Mouse (Mus musculus): ENCODE data around the gene Cysrt1. TPM values are rescaled to one million over a fixed set of nuclear protein-coding genes. Genes with fewer than 3 reads are reported as not detected.

Cysrt1 gene
- polyA plus RNA-seq, 1 experiment from 2014 or later = 0.59 TPM

GRCm38 (mm10) chr2:25240723-25241437 is 1.4 kb downstream of the Cysrt1 start:
- peak overlapping the region; percentile 87; the same call in 1 of the 2 replicates for H3K9ac ChIP-seq
- H3K9me3 ChIP-seq (ENCODE audit: control insufficient read depth, low read length) = no peaks in the 10 kb centered on the region
- peak overlapping the region; percentile 86 for H3K4me2 ChIP-seq (replicated peaks)
- ATAC-seq (ENCODE audit: low FRiP score) = peak; percentile 75
- under 1% methylated on average over 29 of the region's 29 CpGs for WGBS
- H3K4me1 ChIP-seq (replicated peaks; ENCODE audit: control insufficient read depth, insufficient read depth, low read length) = peaks cover 22% of the 10 kb centered on the region
- peaks cover 20% of the 10 kb centered on the region for H3K36me3 ChIP-seq (replicated peaks; ENCODE audit: control insufficient read depth, insufficient read depth)
- H3K4me3 ChIP-seq (replicated peaks; ENCODE audit: low read length) = peak overlapping the region; percentile 72
- H3K27me3 ChIP-seq (ENCODE audit: control insufficient read depth, insufficient read depth, low read length) = peaks cover 6% of the 10 kb centered on the region; the same call in 1 of the 2 replicates
- DNase-seq (ENCODE audit: low spot score) = peak; percentile 76
- peak overlapping the region; percentile 60 for H3K27ac ChIP-seq

GRCm38 (mm10) chr2:25240310-25240709 is 1.9 kb downstream of the Cysrt1 start:
- H3K4me3 ChIP-seq (replicated peaks; ENCODE audit: low read length) = peak overlapping the region; percentile 72
- H3K4me2 ChIP-seq (replicated peaks) = peak overlapping the region; percentile 86
- ATAC-seq (ENCODE audit: low FRiP score) (no peak), DNase-seq (ENCODE audit: low spot score) (no peak)
- H3K9me3 ChIP-seq (ENCODE audit: control insufficient read depth, low read length) = no peaks in the 10 kb centered on the region
- H3K27me3 ChIP-seq (ENCODE audit: control insufficient read depth, insufficient read depth, low read length) = peaks cover 6% of the 10 kb centered on the region; the same call in 1 of the 2 replicates
- peak overlapping the region; percentile 87; the same call in 1 of the 2 replicates for H3K9ac ChIP-seq
- 48% methylated on average over 8 of the region's 8 CpGs for WGBS
- H3K4me1 ChIP-seq (replicated peaks; ENCODE audit: control insufficient read depth, insufficient read depth, low read length) = peaks cover 22% of the 10 kb centered on the region
- H3K27ac ChIP-seq = peak overlapping the region; percentile 60
- peaks cover 15% of the 10 kb centered on the region for H3K36me3 ChIP-seq (replicated peaks; ENCODE audit: control insufficient read depth, insufficient read depth)

GRCm38 (mm10) chr2:25239766-25240165 is 2.5 kb downstream of the Cysrt1 start:
- no peak overlapping the region for H3K9ac ChIP-seq
- ATAC-seq (ENCODE audit: low FRiP score) (no peak), DNase-seq (ENCODE audit: low spot score) (no peak)
- no peak overlapping the region for H3K4me3 ChIP-seq (replicated peaks; ENCODE audit: low read length)
- H3K27ac ChIP-seq = no peak overlapping the region
- H3K27me3 ChIP-seq (ENCODE audit: control insufficient read depth, insufficient read depth, low read length) = peaks cover 6% of the 10 kb centered on the region; the same call in 1 of the 2 replicates
- peaks cover 22% of the 10 kb centered on the region for H3K4me1 ChIP-seq (replicated peaks; ENCODE audit: control insufficient read depth, insufficient read depth, low read length)
- H3K9me3 ChIP-seq (ENCODE audit: control insufficient read depth, low read length) = no peaks in the 10 kb centered on the region
- WGBS = 87% methylated on average over 3 of the region's 3 CpGs
- H3K4me2 ChIP-seq (replicated peaks) = no peak overlapping the region
- H3K36me3 ChIP-seq (replicated peaks; ENCODE audit: control insufficient read depth, insufficient read depth) = peaks cover 9% of the 10 kb centered on the region

- no peak overlapping the region for H3K4me2 ChIP-seq (replicated peaks)
- no peak overlapping the region for H3K27ac ChIP-seq
- H3K9me3 ChIP-seq (ENCODE audit: control insufficient read depth, low read length) = no peaks in the 10 kb centered on the region
- no peak overlapping the region for H3K9ac ChIP-seq
- no peak overlapping the region for H3K4me3 ChIP-seq (replicated peaks; ENCODE audit: low read length)
- ATAC-seq (ENCODE audit: low FRiP score) (no peak), DNase-seq (ENCODE audit: low spot score) (no peak)
- peaks cover 22% of the 10 kb centered on the region for H3K4me1 ChIP-seq (replicated peaks; ENCODE audit: control insufficient read depth, insufficient read depth, low read length)
- no peaks in the 10 kb centered on the region for H3K36me3 ChIP-seq (replicated peaks; ENCODE audit: control insufficient read depth, insufficient read depth)
- H3K27me3 ChIP-seq (ENCODE audit: control insufficient read depth, insufficient read depth, low read length) = peaks cover 6% of the 10 kb centered on the region; the same call in 1 of the 2 replicates
Measured at GRCm38 (mm10) chr2:25238106-25238505, 4.1 kb downstream of the Cysrt1 start.

GRCm38 (mm10) chr2:25237522-25237921 is 4.7 kb downstream of the Cysrt1 start:
- H3K4me3 ChIP-seq (replicated peaks; ENCODE audit: low read length) = no peak overlapping the region
- ATAC-seq (ENCODE audit: low FRiP score) (no peak), DNase-seq (ENCODE audit: low spot score) (no peak)
- H3K4me1 ChIP-seq (replicated peaks; ENCODE audit: control insufficient read depth, insufficient read depth, low read length) = peaks cover 16% of the 10 kb centered on the region
- H3K27ac ChIP-seq = no peak overlapping the region
- H3K36me3 ChIP-seq (replicated peaks; ENCODE audit: control insufficient read depth, insufficient read depth) = no peaks in the 10 kb centered on the region
- WGBS = 75% methylated on average over 4 of the region's 4 CpGs
- no peak overlapping the region for H3K4me2 ChIP-seq (replicated peaks)
- H3K9me3 ChIP-seq (ENCODE audit: control insufficient read depth, low read length) = no peaks in the 10 kb centered on the region
- H3K9ac ChIP-seq = no peak overlapping the region
- peaks cover 6% of the 10 kb centered on the region; the same call in 1 of the 2 replicates for H3K27me3 ChIP-seq (ENCODE audit: control insufficient read depth, insufficient read depth, low read length)

- ATAC-seq (ENCODE audit: low FRiP score) (no peak), DNase-seq (ENCODE audit: low spot score) (no peak)
- H3K27ac ChIP-seq = no peak within 1 kb of the TSS
- H3K4me1 ChIP-seq (replicated peaks; ENCODE audit: control insufficient read depth, insufficient read depth, low read length) = peaks cover 8% of the 10 kb centered on the region
- H3K4me2 ChIP-seq (replicated peaks) = no peak within 1 kb of the TSS
- H3K9ac ChIP-seq = no peak within 1 kb of the TSS
- no peak within 1 kb of the TSS for H3K4me3 ChIP-seq (replicated peaks; ENCODE audit: low read length)
- no peaks in the 10 kb centered on the region for H3K9me3 ChIP-seq (ENCODE audit: control insufficient read depth, low read length)
- H3K36me3 ChIP-seq (replicated peaks; ENCODE audit: control insufficient read depth, insufficient read depth) = no peaks in the 10 kb centered on the region
- WGBS = 49% methylated on average over 8 of the region's 8 CpGs
- H3K27me3 ChIP-seq (ENCODE audit: control insufficient read depth, insufficient read depth, low read length) = peaks cover 6% of the 10 kb centered on the region; the same call in 1 of the 2 replicates
Measured at GRCm38 (mm10) chr2:25236614-25237013, 5.6 kb downstream of the Cysrt1 start, which contains the start of gene Rnf224. Gene Rnf224 (minus strand): TSS chr2:25236787.

- Histone ChIP-seq H3K27me3 (ENCODE audit: control insufficient read depth, insufficient read depth, low read length) (peaks cover 6% of the 10 kb centered on the region; the same call in 1 of the 2 replicates), H3K9ac (no peak overlapping the region), H3K36me3 (replicated peaks; ENCODE audit: control insufficient read depth, insufficient read depth) (no peaks in the 10 kb centered on the region), H3K9me3 (ENCODE audit: control insufficient read depth, low read length) (no peaks in the 10 kb centered on the region), H3K4me1 (replicated peaks; ENCODE audit: control insufficient read depth, insufficient read depth, low read length) (no peaks in the 10 kb centered on the region), H3K4me3 (replicated peaks; ENCODE audit: low read length) (no peak overlapping the region), H3K4me2 (replicated peaks) (no peak overlapping the region), H3K27ac (no peak overlapping the region)
- 75% methylated on average over 5 of the region's 5 CpGs for WGBS
- DNase-seq (ENCODE audit: low spot score) (no peak), ATAC-seq (ENCODE audit: low FRiP score) (no peak)
Measured at GRCm38 (mm10) chr2:25234551-25235220, 7.6 kb downstream of the Cysrt1 start.

GRCm38 (mm10) chr2:25234050-25234449 is 8.2 kb downstream of the Cysrt1 start, which contains the start of gene Slc34a3:
Gene Slc34a3 (minus strand): TSS chr2:25234364.
- Histone ChIP-seq H3K9ac (no peak within 1 kb of the TSS), H3K27ac (no peak within 1 kb of the TSS), H3K36me3 (replicated peaks; ENCODE audit: control insufficient read depth, insufficient read depth) (no peaks in the 10 kb centered on the region), H3K9me3 (ENCODE audit: control insufficient read depth, low read length) (no peaks in the 10 kb centered on the region), H3K4me3 (replicated peaks; ENCODE audit: low read length) (no peak within 1 kb of the TSS), H3K4me1 (replicated peaks; ENCODE audit: control insufficient read depth, insufficient read depth, low read length) (0 out of 2 replicates have a peak, but pooled peaks cover under 1% of the 10 kb centered on the region), H3K27me3 (ENCODE audit: control insufficient read depth, insufficient read depth, low read length) (peaks cover 6% of the 10 kb centered on the region; the same call in 1 of the 2 replicates), H3K4me2 (replicated peaks) (no peak within 1 kb of the TSS)
- no peak for DNase-seq (ENCODE audit: low spot score)
- WGBS = 83% methylated on average over 3 of the region's 3 CpGs
- ATAC-seq (ENCODE audit: low FRiP score) = no peak

- Histone ChIP-seq H3K4me1 (replicated peaks; ENCODE audit: control insufficient read depth, insufficient read depth, low read length) (0 out of 2 replicates have a peak, but pooled peaks cover 3% of the 10 kb centered on the region), H3K27me3 (ENCODE audit: control insufficient read depth, insufficient read depth, low read length) (peaks cover 6% of the 10 kb centered on the region; the same call in 1 of the 2 replicates), H3K27ac (no peak overlapping the region), H3K36me3 (replicated peaks; ENCODE audit: control insufficient read depth, insufficient read depth) (no peaks in the 10 kb centered on the region), H3K9me3 (ENCODE audit: control insufficient read depth, low read length) (no peaks in the 10 kb centered on the region), H3K4me2 (replicated peaks) (no peak overlapping the region), H3K9ac (no peak overlapping the region), H3K4me3 (replicated peaks; ENCODE audit: low read length) (no peak overlapping the region)
- no peak for DNase-seq (ENCODE audit: low spot score)
- WGBS = 79% methylated on average over 4 of the region's 4 CpGs
- ATAC-seq (ENCODE audit: low FRiP score) = no peak
Measured at GRCm38 (mm10) chr2:25233421-25233820, 8.8 kb downstream of the Cysrt1 start.
